Mouse (Mus musculus) sigmoid colon, adult 10 weeks (tissue): ENCODE data around the gene Ncf1. TPM values are rescaled to one million over a fixed set of nuclear protein-coding genes. Genes with fewer than 3 reads are reported as not detected.

Source experiments
- polyA plus RNA-seq: library from polyadenylated mRNA; stranded (reverse); fragments of 350-450 nt; fragmentation: Illumina TruSeq; extraction: RNeasy Lipid Tissue Mini Kit (QIAGEN cat#74804); gene quantifications from one replicate; pipeline ENCODE4 v1.2.3, GENCODE M21; 2014; ENCODE audit warnings: low read depth, low replicate concordance

Gene Ncf1
- polyA plus RNA-seq: 3.3 TPM

DNA sequence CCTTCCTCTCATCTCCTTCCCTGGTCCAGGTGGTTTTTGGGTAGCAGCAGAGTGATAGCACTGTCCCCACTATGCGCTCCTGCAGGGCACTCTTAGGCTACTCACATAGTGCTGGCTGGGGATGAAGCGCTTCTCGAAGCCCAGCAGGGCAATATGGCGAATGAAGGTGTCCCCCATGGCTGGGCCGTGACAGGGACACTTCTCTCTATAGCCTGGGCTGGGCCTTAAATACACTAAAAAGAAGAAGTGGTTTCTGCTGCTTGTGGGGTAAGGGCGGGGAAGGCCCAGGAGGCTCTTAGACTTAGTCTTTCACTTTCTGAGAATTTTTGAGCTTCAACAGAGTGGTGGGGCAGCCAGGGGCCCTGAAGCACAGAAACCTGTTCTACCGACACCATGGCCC, at the start of gene Ncf1:
Gene Ncf1, minus strand, starts transcription at position 235 of the 400 bp plus-strand sequence.

DNA sequence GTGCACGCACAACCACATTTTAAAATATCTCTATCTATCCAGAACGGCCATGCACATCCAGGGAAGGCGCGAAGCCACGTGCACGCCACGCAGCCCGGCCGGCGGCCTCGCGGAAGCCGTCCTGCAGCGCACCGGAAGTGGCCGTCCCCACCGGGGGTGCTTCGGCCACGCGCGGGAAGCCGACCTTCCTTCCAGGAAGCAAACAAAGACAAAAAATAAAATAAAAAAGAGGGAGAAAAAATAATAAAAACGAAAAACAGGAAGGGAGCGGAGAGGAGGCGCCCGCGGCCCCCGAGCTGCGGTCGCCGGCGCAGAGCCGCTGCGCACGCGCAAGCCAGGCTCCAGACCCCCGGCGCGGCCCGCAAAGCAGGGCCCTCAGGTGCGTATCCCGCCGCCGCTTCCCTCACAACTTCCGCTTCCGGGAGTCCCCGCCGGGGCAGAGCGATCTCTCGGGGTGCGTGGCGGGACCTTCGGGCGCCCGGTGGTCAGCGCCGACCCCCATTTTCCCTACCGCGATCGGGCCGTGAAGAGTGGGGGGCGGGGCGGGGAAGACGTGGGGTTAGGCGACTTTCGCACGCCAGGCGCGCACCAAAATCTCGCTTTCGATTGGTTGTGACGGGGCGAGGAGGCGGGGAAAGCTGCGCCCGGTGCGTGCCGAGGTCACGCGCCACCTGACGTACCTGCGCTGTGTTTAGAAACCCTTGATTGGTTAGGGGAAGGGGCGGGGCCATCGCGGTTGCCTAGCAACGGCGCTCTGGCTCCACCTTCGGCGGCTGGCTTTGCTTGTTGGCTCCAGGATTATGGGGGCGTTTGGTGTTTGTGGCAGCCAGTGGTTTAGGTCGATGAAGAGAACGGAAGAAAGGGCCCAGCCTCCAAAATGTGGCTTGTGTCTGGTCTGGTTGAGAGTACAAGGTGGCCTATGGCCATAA, 45.3 kb downstream of the Ncf1 start, which contains the start of gene Gtf2ird2:
Gene Gtf2ird2, plus strand, starts transcription at position 140 of the 929 bp plus-strand sequence.

DNA sequence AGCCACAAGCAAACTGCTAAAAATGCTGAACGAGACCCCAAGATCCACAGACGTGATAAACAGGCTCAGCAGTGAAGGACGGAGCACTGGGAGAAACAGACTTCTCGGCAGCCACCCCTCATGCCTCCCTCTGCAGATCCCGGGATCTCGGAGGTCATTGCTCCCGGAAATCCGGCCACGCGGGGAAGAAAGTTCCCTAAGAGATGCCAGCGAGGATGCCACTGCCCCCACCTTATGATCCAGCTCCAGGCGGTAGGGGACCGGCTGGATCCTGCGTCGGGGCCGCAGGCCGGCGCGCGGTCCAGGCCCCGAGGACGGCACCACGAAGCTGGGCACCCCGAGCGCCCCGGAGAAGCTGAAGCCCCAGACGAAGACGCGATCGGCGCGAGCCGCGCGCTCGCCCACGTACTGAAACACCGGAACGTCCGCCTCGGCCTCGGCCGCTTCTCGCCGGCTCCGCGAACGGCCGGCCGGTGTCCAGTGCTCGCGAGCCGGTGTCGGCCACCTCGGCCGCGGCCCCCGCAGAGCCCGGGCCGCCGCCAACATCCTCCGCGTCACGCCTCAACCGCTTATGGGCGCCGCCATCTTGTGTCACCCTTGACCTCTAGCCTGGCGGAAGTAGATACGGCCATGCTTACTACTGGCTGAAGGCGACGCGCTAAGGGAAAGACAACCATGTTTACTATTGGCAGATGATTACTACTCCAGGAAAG, 53.1 kb downstream of the Ncf1 start, which contains the start of gene Rcc1l:
Gene Rcc1l, minus strand, starts transcription at position 606 of the 713 bp plus-strand sequence.

Other genes starting within 250 kb of the Ncf1 start
- gene Castor2, start 129.9 kb downstream of the Ncf1 start, polyA plus RNA-seq: 1.9 TPM
- 1.3 TPM for gene Rcc1l, start 52.9 kb downstream of the Ncf1 start, polyA plus RNA-seq
- gene Gtf2ird2, start 45.6 kb downstream of the Ncf1 start, polyA plus RNA-seq: 2.5 TPM
- 43.3 TPM for gene Gtf2i, start 85.1 kb upstream of the Ncf1 start, polyA plus RNA-seq
- gene Gtf2ird1, start 227.1 kb upstream of the Ncf1 start, polyA plus RNA-seq: 17.2 TPM